Mouse (Mus musculus) stomach, postnatal 0 days (tissue): ENCODE data around the gene Shkbp1. TPM values are rescaled to one million over a fixed set of nuclear protein-coding genes. Genes with fewer than 3 reads are reported as not detected.

ENCODE experiments used
- ATAC-seq: fragments of 200-750 bp; cut with Nextera tagmentation; 2 replicates; pipeline ENCODE4 v1.8.0; 2017; ENCODE audit not compliant: low FRiP score, low TSS enrichment
- DNase-seq: peaks from one replicate; pipeline ENCODE4 v3.0.0-alpha.2; 2016; ENCODE audit warnings: low spot score
- H3K27ac ChIP-seq: fragments of 300-500 bp; sonication (generic); replicated peaks from 2 replicates; pipeline ENCODE4 v1.5.1; 2014; ENCODE audit warnings: mild to moderate bottlenecking, control low read depth
- H3K27me3 ChIP-seq: fragments of 300-500 bp; sonication (generic); 2 replicates; pipeline ENCODE4 v1.6.1; 2014; ENCODE audit warnings: low read length; ENCODE audit not compliant: control insufficient read depth, insufficient read depth
- H3K36me3 ChIP-seq: fragments of 300-500 bp; sonication (generic); 2 replicates; pipeline ENCODE4 v1.6.1; 2014; ENCODE audit warnings: low read length, mixed read lengths; ENCODE audit not compliant: control insufficient read depth, insufficient read depth
- H3K4me1 ChIP-seq: fragments of 300-500 bp; sonication (generic); replicated peaks from 2 replicates; pipeline ENCODE4 v1.6.1; 2014; ENCODE audit warnings: antibody characterized with exemption; ENCODE audit not compliant: control insufficient read depth, insufficient read depth
- H3K4me2 ChIP-seq: fragments of 300-500 bp; sonication (generic); replicated peaks from 2 replicates; pipeline ENCODE4 v1.6.1; 2014; ENCODE audit warnings: low read depth, mild to moderate bottlenecking, control low read depth, moderate library complexity
- H3K4me3 ChIP-seq: fragments of 300-500 bp; sonication (generic); 2 replicates; pipeline ENCODE4 v1.5.1; 2014; ENCODE audit warnings: low read depth, low read length, control low read depth
- H3K9ac ChIP-seq: fragments of 300-500 bp; sonication (generic); 2 replicates; pipeline ENCODE4 v1.6.1; 2014; ENCODE audit warnings: mild to moderate bottlenecking, low read length, control low read depth, mixed read lengths
- H3K9me3 ChIP-seq: fragments of 300-500 bp; sonication (generic); 2 replicates; pipeline ENCODE4 v1.6.1; 2016; ENCODE audit warnings: low read length; ENCODE audit not compliant: control insufficient read depth
- CTCF ChIP-seq: IDR thresholded peaks from 2 replicates; pipeline ENCODE4 v1.5.1; 2016; ENCODE audit warnings: antibody characterized with exemption, low read depth, mild to moderate bottlenecking, moderate library complexity
- EP300 ChIP-seq: optimal IDR thresholded peaks from 2 replicates; pipeline ENCODE3; 2016; ENCODE audit warnings: antibody characterized with exemption
- WGBS: fragments of 180-500 bp; shearing (Covaris S2); extraction: QIAGEN DNeasy Blood & Tissue Kit; methylation state at CpG from one replicate; pipeline ENCODE4 v1.1.7; 2014; 5-methylcytosine and 5-hydroxymethylcytosine counted together
- polyA plus RNA-seq: library from polyadenylated mRNA; unstranded; fragments of >200 nt; fragmentation: Nextera tagmentation; extraction: Ambion mirVana; gene quantifications from 2 replicates; pipeline ENCODE4 v1.2.1, GENCODE M21; 2015

The Shkbp1 gene
- polyA plus RNA-seq, 1 experiment from 2014 or later = 26.3 TPM

- H3K36me3 ChIP-seq = no peaks in the 10 kb centered on the region
- peak overlapping the region; percentile 20 for H3K4me3 ChIP-seq
- WGBS = 6% methylated on average over 44 of the region's 44 CpGs
- DNase-seq = peak; percentile 26
- no peaks in the 10 kb centered on the region for H3K4me1 ChIP-seq
- no peak overlapping the region for H3K27ac ChIP-seq
- 0 out of 2 replicates have a peak, but pooled peaks have one; percentile 34 for ATAC-seq
- peak overlapping the region; percentile 44 for H3K4me2 ChIP-seq
- H3K27me3 ChIP-seq = peaks cover 20% of the 10 kb centered on the region; the same call in 1 of the 2 replicates
- TF ChIP-seq CTCF = no peak; the same call in 1 of the 2 replicates
- no peak for TF ChIP-seq EP300
- peak overlapping the region; percentile 31; the same call in 1 of the 2 replicates for H3K9ac ChIP-seq
- H3K9me3 ChIP-seq = no peaks in the 10 kb centered on the region
These were observed 16.1 kb upstream of the Shkbp1 start for GRCm38 (mm10) chr7:27371715-27372462.

DNA sequence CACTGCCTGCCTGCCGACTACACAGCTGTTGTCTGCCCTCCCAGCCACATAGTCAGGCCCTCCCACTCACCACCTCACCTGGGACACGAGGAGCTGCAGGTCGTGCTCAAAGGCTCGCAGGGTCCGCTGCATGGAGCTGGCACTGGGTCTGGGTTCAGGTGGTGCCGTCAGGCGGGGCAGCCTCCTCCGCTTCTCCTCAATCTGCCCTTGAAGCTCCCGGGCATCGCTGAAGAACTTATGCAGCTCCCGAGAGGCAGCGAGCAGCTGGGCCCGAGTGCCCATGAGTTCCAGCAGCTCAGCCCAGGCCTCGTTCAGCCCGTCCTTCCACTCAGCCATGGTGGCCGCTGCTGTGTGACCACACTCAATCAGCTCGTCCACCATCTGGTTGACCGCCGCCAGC is 13.3 kb upstream of the Shkbp1 start:
- 88% methylated on average over 19 of the region's 19 CpGs for WGBS
- Histone ChIP-seq H3K27ac (no peak overlapping the region), H3K4me3 (no peak overlapping the region), H3K36me3 (no peaks in the 10 kb centered on the region), H3K27me3 (peaks cover 22% of the 10 kb centered on the region; the same call in 1 of the 2 replicates), H3K4me1 (no peaks in the 10 kb centered on the region), H3K4me2 (no peak overlapping the region), H3K9me3 (no peaks in the 10 kb centered on the region), H3K9ac (no peak overlapping the region)
- TF ChIP-seq CTCF = no peak
- TF ChIP-seq EP300 = no peak
- DNase-seq = no peak
- no peak for ATAC-seq

- WGBS = 20% methylated on average over 11 of the region's 11 CpGs
- Histone ChIP-seq H3K27ac (no peak overlapping the region), H3K36me3 (no peaks in the 10 kb centered on the region), H3K4me1 (no peaks in the 10 kb centered on the region), H3K4me3 (0 out of 2 replicates have a peak overlapping the region, but pooled peaks have one; percentile 10), H3K9ac (no peak overlapping the region), H3K9me3 (no peaks in the 10 kb centered on the region), H3K4me2 (peak overlapping the region; percentile 29), H3K27me3 (peaks cover 22% of the 10 kb centered on the region; the same call in 1 of the 2 replicates)
- DNase-seq = no peak
- ATAC-seq = no peak
- TF ChIP-seq CTCF (no peak), EP300 (no peak)
These were observed 12.2 kb upstream of the Shkbp1 start for GRCm38 (mm10) chr7:27367976-27368375.

DNA sequence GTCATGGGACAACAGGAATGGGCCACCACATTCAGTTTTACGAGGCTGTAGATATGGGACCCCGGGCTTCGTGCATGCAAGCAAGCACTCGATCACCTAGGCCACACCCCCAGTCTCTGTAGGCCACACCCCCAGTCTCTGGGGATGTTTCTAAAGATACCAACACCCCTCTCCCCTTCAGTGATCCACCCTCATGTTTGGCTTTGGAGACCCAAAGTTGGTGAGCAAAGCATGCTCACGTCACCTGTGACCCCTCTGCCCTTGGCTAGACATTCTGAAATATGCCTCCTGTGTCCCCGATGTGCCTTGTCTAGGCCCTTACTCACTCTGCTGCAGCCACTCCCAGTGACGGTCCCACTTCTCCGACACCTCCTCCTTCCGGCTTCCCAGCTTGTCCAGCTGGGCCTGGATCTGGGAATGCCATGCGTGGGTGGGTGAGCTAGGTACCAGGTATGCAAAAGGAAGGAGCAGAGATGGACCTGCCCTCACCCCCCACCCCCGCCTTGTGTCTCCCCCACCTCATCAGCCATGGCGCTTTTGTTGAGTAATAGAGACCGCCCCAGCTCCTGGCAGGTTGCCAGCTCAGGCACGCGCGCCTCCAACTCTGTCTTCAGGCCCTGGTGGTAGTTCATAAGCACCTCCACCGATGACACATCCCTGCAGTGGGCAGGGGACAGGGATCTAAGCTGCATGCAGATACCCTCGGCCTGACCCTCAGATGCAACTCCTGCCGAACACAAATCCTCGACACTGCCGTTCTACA is 10.4 kb upstream of the Shkbp1 start:
- ATAC-seq = no peak
- DNase-seq = no peak
- H3K9ac ChIP-seq = no peak overlapping the region
- TF ChIP-seq EP300 (no peak), CTCF (no peak)
- H3K27ac ChIP-seq = no peak overlapping the region
- 42% methylated on average over 21 of the region's 21 CpGs for WGBS
- no peaks in the 10 kb centered on the region for H3K4me1 ChIP-seq
- H3K9me3 ChIP-seq = no peaks in the 10 kb centered on the region
- H3K36me3 ChIP-seq = no peaks in the 10 kb centered on the region
- H3K4me2 ChIP-seq = no peak overlapping the region
- peaks cover 12% of the 10 kb centered on the region; the same call in 1 of the 2 replicates for H3K27me3 ChIP-seq
- no peak overlapping the region for H3K4me3 ChIP-seq

- TF ChIP-seq CTCF (no peak), EP300 (no peak)
- no peaks in the 10 kb centered on the region for H3K36me3 ChIP-seq
- H3K4me2 ChIP-seq = no peak overlapping the region
- no peak for DNase-seq
- H3K9ac ChIP-seq = peak overlapping the region; percentile 31; the same call in 1 of the 2 replicates
- H3K9me3 ChIP-seq = no peaks in the 10 kb centered on the region
- 6% methylated on average over 29 of the region's 29 CpGs for WGBS
- H3K4me1 ChIP-seq = no peaks in the 10 kb centered on the region
- H3K27ac ChIP-seq = no peak overlapping the region
- H3K4me3 ChIP-seq = 0 out of 2 replicates have a peak overlapping the region, but pooled peaks have one; percentile 8
- no peak for ATAC-seq
- H3K27me3 ChIP-seq = peaks cover 8% of the 10 kb centered on the region; the same call in 1 of the 2 replicates
These were observed 8.6 kb upstream of the Shkbp1 start for GRCm38 (mm10) chr7:27364379-27364778.
